Mouse (Mus musculus) frontal cortex, adult 2 months (tissue): Measurements from ENCODE around the gene Ryr3. TPM values are rescaled to one million over a fixed set of nuclear protein-coding genes. Genes with fewer than 3 reads are reported as not detected.

Experiments
- DNase-seq, 2 experiments: peaks; one replicate each; pipeline ENCODE4 v3.0.0; 2022; ENCODE audit warnings: low spot score in 1 of 2; ENCODE audit errors: extremely low spot score in 1 of 2
- polyA plus RNA-seq: library from polyadenylated mRNA; depleted of rRNA; stranded (reverse); fragments of >200 nt; gene quantifications from 2 replicates; pipeline ENCODE4 v1.2.3, GENCODE M21; 2012

The Ryr3 gene
- polyA plus RNA-seq, 1 experiment = 23.5 TPM

DNA sequence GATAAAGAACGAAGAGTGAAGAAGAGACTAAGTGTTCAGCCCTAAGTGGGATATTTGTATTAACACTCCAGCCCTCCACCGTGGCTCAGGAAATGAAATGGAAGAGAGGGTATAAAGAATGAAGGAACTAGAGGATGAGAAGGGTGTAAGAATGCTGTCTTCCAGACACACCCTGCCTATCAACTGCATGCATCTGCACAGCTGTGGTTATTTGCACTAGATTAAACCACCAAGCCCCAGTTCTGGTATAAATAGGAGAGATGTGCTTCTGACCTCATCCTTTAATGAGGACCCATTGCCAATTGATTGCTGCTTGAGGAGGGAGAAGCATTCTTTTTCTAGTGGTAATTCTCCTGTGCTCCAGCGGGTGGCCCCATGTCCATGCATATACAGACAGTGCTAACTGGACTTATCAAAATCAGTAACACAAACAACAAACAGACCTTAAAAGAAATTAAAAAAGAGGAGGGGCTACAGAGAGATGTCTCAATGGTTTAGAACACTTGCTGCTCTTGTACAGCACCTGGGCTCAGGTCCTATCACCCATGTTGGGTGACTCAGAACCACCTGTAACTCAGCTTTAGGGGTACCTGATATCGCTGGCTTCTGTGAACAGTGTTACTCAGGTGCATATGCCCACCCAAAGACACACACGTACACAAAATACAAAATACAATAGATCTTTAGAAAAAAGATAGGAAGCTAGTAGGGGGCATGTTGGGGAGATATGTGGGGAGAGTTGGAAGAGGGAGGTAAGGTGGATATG, 404.1 kb downstream of the Ryr3 start:
- DNase-seq = peak in 1 of 2 experiments; percentile 40

- peak; percentile 11 to 33 for DNase-seq
Observed at GRCm38 (mm10) chr2:112806015-112806414, 410.9 kb downstream of the Ryr3 start.

GRCm38 (mm10) chr2:112799995-112800353, 416.9 kb downstream of the Ryr3 start:
- DNase-seq = peak; percentile 20 to 86

GRCm38 (mm10) chr2:112799351-112799994, 417.4 kb downstream of the Ryr3 start:
- no peak for DNase-seq

GRCm38 (mm10) chr2:112781631-112782030, 435.3 kb downstream of the Ryr3 start:
- DNase-seq = no peak

DNA sequence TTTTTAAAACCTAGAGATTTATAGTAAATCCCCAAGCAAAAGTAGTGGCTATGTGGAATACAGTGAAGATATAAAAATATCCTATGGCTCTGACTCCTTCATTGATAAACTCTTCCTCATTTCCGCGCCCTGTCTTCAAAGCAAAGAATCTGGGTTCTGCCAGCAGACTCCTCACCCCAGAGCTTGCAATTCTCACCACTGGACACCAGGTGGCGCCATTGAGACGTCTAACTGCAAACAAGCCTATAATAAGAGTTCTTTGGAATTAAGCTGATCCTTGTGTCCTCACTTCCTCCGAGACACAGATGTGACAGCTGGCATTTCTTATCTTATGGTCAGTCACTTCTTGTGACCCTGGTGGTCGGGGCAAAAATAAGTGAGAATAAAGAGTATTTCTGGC, 442.1 kb downstream of the Ryr3 start:
- peak; percentile 54 to 89 for DNase-seq

- DNase-seq = peak in 1 of 2 experiments; percentile 27
Observed at GRCm38 (mm10) chr2:112767665-112768064, 449.2 kb downstream of the Ryr3 start.

GRCm38 (mm10) chr2:112765046-112765445, 451.9 kb downstream of the Ryr3 start:
- DNase-seq = peak in 1 of 2 experiments; percentile 20

DNA sequence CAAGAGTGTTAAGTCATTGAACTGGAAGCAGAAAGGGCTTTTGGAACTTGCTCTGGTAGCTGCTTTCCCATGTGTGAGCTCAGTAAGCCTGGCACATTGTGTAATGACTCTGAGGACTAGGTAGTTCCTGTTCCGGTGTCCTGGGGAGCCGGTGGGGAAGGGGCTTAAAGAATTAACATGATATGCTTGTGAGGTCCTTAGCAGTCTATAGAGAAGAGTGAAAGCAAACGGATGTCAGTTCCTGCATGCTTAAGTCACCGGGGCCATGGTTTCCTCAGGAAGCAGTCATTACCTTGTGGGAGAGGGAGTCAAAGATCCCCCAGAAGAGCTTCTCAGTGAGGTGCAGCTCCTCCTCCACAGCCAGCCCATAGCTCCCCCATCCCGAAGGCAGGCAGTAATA, 452.6 kb downstream of the Ryr3 start:
- no peak for DNase-seq

GRCm38 (mm10) chr2:112762006-112762405, 454.9 kb downstream of the Ryr3 start:
- DNase-seq = no peak

- DNase-seq = no peak
Observed at GRCm38 (mm10) chr2:112761196-112761913, 455.5 kb downstream of the Ryr3 start.

GRCm38 (mm10) chr2:112760692-112761091, 456.2 kb downstream of the Ryr3 start:
- no peak for DNase-seq

DNA sequence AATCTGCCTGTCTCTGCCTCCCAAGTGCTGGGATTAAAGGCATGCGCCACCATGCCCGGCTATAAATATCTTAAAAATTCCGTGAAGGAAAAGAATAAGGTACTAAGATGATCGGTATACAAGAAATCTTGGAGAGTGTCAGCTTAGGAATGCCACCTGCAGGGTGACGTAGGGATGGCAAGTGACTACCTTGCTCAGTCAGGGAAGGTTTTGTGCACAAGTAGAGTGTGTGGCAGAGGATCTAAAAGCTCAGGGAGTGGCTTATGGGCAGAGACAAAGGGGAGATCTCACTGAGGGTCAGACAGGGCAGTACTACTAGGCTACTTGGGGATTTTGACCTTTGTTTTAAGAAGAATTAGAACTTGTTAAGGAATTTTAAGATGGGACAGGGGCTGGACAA, 457.2 kb downstream of the Ryr3 start:
- DNase-seq = peak in 1 of 2 experiments; percentile 28

GRCm38 (mm10) chr2:112758732-112759131, 458.2 kb downstream of the Ryr3 start:
- no peak for DNase-seq

DNA sequence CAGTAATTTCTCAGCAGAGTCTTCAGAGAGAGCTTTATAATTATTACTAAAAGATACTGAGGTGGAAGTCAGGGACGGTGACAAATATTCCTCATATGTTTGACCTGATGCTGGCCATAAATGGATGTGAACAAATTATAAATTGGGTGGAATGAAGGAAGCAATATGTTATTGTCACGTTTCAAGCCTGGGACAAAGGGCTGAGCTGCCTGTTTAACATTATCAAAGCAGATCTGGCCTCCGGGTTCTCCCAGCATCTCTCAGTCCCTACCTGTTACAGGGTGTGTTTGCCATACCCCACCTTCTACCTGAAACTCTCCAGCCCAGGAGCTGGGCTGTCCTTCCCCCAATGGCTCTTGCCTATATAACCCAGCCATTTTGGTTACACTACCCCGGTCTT, 463.6 kb downstream of the Ryr3 start:
- DNase-seq = no peak

DNA sequence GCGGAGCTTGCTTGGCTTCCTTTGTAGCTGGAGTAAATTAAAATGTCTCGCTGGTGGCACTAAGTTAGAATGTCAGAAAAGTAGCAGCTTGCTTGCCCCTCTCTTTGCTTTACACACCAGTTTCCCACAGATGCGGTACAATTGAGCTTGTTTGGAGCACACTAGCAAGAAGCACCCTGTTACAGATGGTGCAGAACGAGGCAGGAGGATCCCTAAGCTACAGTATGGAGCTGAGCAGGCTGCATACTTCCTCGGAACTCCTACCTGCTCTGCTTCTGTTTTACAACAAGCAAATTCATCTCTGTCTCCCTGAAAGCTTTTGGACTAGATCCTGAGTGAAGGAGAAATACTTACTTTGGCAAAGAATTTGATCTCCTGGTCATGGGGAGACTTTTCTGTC, 465.5 kb downstream of the Ryr3 start:
- no peak for DNase-seq

DNA sequence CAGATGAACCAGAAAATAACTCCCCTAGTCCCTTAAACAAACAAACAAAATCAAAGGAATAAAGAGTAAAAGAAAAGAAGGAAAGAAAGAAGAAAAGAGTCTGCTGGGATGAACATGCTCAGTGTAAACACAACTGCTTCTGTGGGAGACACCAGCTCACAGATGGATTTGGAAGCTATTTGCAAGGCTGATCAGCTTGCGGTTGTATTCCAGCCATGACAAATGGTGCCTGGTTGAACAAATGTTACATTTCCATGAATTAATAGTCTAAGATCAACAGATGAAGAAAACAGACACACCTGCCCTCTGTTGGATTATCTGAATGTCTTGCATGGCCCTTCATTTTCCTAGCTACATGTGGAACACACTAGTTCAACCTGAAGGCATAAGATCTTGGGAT, 468.4 kb downstream of the Ryr3 start:
- no peak for DNase-seq

DNA sequence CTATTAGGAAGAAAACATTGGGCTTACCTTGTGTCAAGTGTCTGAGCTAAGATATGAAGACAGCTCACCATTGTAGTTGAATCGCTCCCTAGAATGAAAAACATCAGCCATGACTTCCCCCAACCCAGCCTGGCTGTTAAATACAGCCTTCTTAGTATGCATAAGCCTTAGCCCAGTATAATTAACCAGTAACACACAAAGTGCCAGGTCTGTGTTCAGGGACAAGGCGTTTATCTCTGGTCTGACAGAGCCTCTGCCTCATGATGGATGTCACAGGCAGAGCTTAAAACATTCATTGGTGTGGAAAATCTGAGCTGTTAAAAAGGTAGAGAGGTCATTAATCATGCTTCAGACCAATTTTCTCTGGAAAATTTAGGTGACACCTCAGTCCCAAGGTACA, 484.0 kb downstream of the Ryr3 start:
- DNase-seq = no peak

- DNase-seq = no peak
Observed at GRCm38 (mm10) chr2:112727842-112728241, 489.1 kb downstream of the Ryr3 start.

DNA sequence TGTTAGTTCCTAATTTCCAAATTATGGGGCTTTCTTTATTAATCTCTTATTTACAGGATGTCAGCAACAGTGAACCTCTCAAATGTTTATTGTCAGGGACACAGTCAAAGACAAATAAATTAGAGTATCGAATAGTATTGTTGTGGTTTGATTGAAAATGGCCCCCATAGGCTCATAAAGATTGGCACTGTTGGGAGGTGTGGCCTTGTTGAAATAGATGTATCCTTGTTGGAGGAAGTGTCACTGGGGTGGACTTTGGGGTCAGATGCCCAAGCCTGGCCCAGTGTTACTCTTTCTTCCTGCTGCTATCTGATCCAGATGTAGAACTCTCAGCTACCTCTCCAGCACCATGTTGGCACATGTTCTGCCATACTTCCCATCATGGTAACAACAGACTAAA, 495.7 kb downstream of the Ryr3 start:
- no peak for DNase-seq

DNA sequence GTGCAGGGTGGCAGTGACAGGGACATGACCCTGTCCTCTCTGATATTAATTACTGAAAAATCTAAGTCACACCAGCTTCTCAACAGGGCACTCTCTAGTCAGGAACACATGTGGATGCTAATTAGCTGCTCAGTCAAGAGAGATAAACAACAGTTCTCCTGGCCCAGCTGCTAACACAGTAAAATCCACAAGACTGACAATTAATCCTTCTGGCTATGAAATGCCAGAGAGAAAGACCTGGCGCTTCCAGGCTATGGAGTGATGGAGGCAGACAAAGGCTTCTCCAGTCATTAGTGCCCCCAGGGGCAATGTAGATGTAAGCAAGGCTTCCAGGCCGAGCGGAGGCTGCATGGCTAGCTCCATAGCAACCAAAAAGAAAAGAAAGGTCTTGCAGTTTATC, 496.2 kb downstream of the Ryr3 start:
- DNase-seq = no peak

GRCm38 (mm10) chr2:112714648-112715047, 502.2 kb downstream of the Ryr3 start:
- DNase-seq = no peak
